Mouse (Mus musculus): ENCODE data around the gene Slc22a21. TPM values are rescaled to one million over a fixed set of nuclear protein-coding genes. Genes with fewer than 3 reads are reported as not detected.
A peak's percentile ranks its signal among the peaks of the same experiment; 100 is the strongest.

Slc22a21 gene
- 1 to 10 TPM; 1.3 TPM for total RNA-seq (2021)
- long read RNA-seq, experiment 1, partial matches to known transcripts: 0 of 3 reads
- long read RNA-seq, experiment 1, other reads (novel, unspliced or antisense): 3 of 3 reads
- long read RNA-seq, experiment 2: 0 reads

DNA sequence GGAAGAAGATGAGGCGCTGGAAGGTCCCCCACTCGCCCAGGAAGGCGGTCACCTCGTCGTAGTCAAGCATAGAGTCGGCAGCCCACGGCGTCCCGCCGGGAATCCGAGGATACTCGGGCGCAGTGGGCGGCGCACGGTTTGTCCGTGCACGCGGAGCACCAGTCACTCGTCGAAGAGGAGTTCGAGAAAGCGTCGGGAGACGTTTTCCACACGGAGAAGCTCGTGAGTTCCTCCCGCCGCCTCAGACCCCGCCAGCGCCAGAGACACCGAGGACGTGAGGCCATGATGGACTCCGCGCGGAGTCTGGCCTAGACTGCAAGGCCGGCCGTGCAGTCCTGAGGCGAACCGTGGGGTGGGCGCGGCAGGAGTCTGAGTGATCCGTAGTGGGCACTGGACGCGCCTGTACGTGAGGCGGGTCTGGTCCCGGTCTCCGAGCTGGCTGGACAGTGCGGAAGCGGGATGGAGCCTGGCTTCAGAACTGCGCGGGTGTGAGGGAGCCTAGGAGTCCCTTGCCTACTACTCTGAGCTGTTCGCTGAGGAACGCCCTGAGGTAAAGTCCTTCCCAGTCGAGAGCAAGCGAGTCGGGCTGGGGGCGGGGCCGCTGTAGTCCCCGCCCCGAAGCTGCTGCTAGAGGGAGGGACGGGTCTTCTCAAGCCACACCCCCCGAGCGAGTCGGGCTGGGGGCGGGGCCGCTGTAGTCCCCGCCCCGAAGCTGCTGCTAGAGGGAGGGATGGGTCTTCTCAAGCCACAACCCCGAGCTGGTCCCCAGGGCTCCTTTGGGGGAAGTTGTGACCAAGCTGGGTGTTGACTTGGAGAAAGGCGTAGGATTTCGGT lies at the start of gene Slc22a21:
Slc22a21 (minus strand) TSS at position 545 of the 834 bp plus-strand sequence.
- TF ChIP-seq CTCF (IDR thresholded peaks at IDR 0.05): no peak
- peak; percentile 24 to 42 for DNase-seq (ENCODE audit: extremely low spot score in 1 of 2, low spot score in 2 of 2)
- intact Hi-C loops (cut with DNase I): no loop called here
- peak within 1 kb of the TSS; percentile 67 for H3K4me3 ChIP-seq
- H3K27ac ChIP-seq: no peak within 1 kb of the TSS

DNA sequence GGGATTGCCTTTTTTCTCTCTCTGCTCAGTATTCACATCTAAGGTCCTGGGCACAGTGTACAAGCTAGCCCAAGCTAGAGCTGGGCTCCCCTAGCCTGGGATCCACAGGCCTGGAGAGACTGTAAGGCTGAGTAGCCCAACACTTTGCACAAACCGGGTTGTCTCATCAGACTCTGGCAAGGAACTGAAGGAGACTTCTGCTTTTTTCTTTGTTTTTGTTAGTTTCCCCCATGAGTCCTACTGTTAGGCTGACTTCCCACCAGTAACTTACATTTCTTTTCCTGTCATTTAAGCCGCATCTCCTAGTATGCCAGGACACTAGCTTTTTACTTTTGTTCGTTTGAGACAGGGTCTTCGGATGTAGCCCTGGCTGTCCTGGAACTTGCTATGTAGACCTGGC lies 48.9 kb upstream of the Slc22a21 start:
- TF ChIP-seq CTCF (IDR thresholded peaks at IDR 0.05): no peak
- Histone ChIP-seq H3K27ac (peak overlapping the region; percentile 58), H3K4me3 (no peak overlapping the region)
- DNase-seq (ENCODE audit: extremely low spot score in 1 of 2, low spot score in 2 of 2): no peak
- intact Hi-C loops (cut with DNase I): loop anchor here (2.0 kb wide), 1 partner anchor 26 kb away; no protein-coding TSS in a partner anchor

DNA sequence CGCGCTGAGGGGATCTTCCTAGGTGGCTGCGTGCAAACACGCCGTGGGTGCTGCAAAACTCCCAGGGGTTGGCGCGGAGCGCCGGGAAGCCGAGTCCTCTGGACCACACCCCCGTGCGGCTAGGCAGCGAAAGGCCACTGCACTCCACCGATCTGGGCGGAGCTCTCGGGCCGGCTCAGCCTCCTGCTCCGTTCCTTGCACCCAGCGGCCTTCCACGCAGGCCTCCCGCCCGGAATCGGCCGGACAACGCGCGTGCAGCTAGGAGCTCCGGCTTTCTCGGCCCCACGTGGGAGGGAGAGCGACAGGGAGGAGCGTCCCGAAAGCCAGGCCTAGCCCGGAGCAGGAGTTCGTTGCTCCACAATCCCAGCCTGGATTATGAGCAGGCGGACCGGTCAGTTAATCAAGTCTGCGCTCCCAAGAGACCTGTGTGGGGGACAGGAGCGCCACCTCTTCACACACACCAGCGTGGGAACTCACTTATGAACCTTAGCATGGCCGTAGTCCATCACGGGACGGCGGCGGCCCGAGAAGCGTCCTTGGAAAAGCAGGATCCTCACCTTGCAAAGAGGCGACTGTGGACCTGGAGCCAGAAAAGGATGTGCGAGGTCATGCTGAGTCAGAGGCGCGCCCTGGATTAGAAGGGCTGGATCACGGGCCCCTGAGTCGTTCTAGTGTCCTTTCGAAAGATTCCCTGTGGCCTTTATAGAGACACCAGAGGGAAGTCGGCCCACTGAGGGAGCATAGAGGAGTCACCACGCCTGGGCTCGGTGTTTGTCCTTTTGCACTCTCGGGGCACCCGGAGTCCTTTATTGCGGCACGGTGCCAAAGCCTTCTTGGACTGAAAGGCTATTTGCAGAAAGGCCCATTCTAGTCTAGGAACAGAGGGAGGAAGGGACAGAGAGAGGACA lies 48.2 kb upstream of the Slc22a21 start, which contains the start of gene Slc22a4:
Slc22a4 (minus strand) TSS at position 47 of the 908 bp plus-strand sequence.
- Histone ChIP-seq H3K27ac (peak within 1 kb of the TSS; percentile 58), H3K4me3 (peak within 1 kb of the TSS; percentile 66)
- DNase-seq (ENCODE audit: extremely low spot score in 1 of 2, low spot score in 2 of 2): peak; percentile 63 to 73
- TF ChIP-seq CTCF (IDR thresholded peaks at IDR 0.05): peak; percentile 34; the same call in 1 of the 2 replicates
- intact Hi-C loops (cut with DNase I): loop anchor here (2.0 kb wide), 1 partner anchor 25 kb away; no protein-coding TSS in a partner anchor

- Histone ChIP-seq H3K27ac (peak overlapping the region; percentile 58), H3K4me3 (peak overlapping the region; percentile 66)
- no peak for TF ChIP-seq CTCF (IDR thresholded peaks at IDR 0.05)
- DNase-seq (ENCODE audit: extremely low spot score in 1 of 2, low spot score in 2 of 2): no peak
- intact Hi-C loops (cut with DNase I): loop anchor here (2.0 kb wide), 1 partner anchor 25 kb away; no protein-coding TSS in a partner anchor
Observed at GRCm38 (mm10) chr11:54027131-54028043, 47.3 kb upstream of the Slc22a21 start.

GRCm38 (mm10) chr11:54026491-54027041 lies 46.4 kb upstream of the Slc22a21 start:
- TF ChIP-seq CTCF (IDR thresholded peaks at IDR 0.05): no peak
- Histone ChIP-seq H3K4me3 (peak overlapping the region; percentile 66; the same call in 1 of the 2 replicates), H3K27ac (no peak overlapping the region)
- intact Hi-C loops (cut with DNase I): no loop called here
- DNase-seq (ENCODE audit: extremely low spot score in 1 of 2, low spot score in 2 of 2): no peak

DNA sequence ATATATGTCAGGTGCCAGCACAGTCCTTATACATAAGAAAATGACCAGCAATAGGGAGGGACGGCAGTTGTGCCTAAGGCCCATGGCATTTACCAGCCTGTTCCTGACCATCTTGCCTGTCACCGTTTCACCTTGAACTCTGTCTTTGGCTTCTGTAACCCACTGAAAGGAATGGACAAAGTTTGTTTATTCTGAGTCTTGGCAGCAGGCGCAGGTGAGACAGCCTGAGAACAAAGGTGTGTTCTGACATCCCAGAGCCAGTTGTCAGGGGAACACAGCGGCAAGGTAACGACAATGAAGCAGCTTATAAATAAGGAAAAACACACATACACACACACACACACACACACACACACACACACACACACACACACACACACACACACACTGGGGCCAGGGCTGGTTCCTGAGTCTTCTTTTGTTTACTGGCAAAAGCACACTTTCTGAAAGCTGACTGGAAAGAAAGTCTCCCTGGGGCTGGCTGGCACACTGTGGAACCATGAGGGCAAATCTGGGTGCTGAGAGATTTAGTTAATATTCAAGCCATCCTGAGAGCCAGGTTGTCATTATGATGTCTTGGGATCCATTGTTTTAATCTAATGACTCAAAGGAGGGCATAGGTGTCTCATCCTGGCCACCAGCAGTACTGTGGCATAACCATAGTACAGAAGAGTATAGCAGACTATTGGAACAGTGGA lies 41.4 kb upstream of the Slc22a21 start:
- intact Hi-C loops (cut with DNase I): no loop called here
- no peak overlapping the region for H3K4me3 ChIP-seq
- no peak for DNase-seq (ENCODE audit: extremely low spot score in 1 of 2, low spot score in 2 of 2)
- no peak for TF ChIP-seq CTCF (IDR thresholded peaks at IDR 0.05)
- H3K27ac ChIP-seq: no peak overlapping the region

DNA sequence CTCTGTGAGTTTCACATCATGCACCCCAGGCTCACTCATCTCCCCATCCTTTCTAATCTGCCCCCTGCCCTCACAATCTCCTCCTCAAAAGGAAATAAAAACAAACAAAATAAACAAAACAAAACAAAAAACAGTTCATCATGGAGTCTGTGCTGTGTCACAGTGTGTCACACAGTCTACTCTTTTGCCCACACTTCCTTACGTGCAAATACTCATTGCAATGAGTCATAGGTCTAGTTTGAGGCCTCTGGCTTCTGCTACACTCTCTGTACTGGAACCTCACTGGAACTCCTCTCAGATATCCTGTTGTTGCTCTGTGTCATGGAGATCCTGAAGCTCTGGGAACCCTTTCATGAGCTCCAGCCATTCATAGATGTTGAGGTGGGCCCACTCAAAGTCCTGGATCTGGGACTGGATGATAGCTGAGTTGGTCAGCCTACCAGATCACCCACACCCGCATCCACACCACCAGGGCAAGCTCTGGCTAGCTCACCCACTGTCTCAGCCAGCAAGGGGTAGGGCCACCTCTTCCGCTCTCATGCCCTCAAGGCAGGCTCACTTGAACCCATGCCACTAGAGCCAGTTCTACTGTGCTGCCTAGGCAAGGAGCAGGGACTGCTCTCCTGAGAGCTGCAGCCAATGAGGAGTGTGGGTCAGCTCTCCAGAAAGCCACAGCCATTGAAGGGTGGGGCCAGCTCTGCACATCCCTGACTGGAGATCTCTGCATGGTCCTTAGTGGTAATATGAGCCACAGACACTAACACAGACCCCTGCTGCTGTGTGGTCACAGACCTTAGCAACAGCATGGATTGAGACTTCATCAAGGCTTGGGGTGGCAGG lies 39.0 kb upstream of the Slc22a21 start:
- no peak overlapping the region for H3K4me3 ChIP-seq
- no peak for TF ChIP-seq CTCF (IDR thresholded peaks at IDR 0.05)
- no peak overlapping the region for H3K27ac ChIP-seq
- intact Hi-C loops (cut with DNase I): no loop called here
- no peak for DNase-seq (ENCODE audit: extremely low spot score in 1 of 2, low spot score in 2 of 2)

DNA sequence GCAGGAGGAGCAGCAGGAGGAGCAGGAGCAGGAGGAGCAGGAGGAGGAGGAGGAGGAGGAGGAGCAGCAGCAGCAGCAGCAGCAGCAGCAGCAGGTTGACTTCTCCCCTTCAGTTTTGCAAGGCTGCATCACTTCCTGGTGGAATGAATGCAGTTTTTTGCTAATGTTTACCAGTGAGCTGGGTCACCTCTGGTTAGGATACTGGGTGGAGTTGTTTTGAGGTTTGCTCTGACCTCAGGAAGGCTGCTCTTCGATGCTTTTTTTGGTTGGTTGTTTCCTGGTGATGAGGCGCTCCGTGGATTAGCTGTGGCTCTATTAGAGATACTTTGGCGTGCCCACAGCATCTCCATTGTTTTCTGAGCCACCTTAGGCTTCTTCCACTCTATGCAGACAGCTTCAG lies 37.5 kb upstream of the Slc22a21 start:
- TF ChIP-seq CTCF (IDR thresholded peaks at IDR 0.05): no peak
- intact Hi-C loops (cut with DNase I): no loop called here
- Histone ChIP-seq H3K27ac (no peak overlapping the region), H3K4me3 (no peak overlapping the region)
- DNase-seq (ENCODE audit: extremely low spot score in 1 of 2, low spot score in 2 of 2): no peak

DNA sequence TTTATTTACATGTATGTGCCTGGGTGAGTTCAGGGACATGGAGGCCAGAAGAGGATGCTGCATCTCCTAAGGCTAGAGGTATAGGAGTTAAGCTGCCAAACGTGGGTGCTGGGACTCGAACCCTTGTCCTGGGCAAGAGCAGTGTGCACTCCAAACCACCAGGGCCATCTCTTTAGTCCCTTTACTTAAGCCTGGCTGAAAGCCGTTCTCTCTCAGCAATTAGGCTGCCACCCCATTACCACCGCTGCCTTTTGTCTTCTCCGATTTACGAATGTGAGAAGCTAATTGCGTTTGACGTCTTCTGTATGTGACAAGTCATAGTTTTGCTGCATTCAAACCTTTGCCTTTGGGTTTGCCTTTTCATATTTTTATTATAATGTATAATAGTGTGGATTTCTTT lies 35.9 kb upstream of the Slc22a21 start:
- H3K4me3 ChIP-seq: no peak overlapping the region
- DNase-seq (ENCODE audit: extremely low spot score in 1 of 2, low spot score in 2 of 2): no peak
- intact Hi-C loops (cut with DNase I): no loop called here
- TF ChIP-seq CTCF (IDR thresholded peaks at IDR 0.05): no peak
- no peak overlapping the region for H3K27ac ChIP-seq

All from left cerebral cortex, adult 2 months (tissue).